Mouse (Mus musculus): Measurements from ENCODE around the gene N4bp1.

The N4bp1 gene

GRCm38 (mm10) chr8:86762806-86763205 is 122.3 kb downstream of the N4bp1 start:
- DNase-seq (ENCODE audit: low spot score), result no peak

GRCm38 (mm10) chr8:86760746-86761145 is 124.3 kb downstream of the N4bp1 start:
- no peak for DNase-seq (ENCODE audit: low spot score)

- DNase-seq (ENCODE audit: low spot score), result no peak
Measured at GRCm38 (mm10) chr8:86759090-86759491, 126.0 kb downstream of the N4bp1 start.

GRCm38 (mm10) chr8:86758651-86759050 is 126.4 kb downstream of the N4bp1 start:
- DNase-seq (ENCODE audit: low spot score), result no peak

Data from left cerebral cortex, adult 11 months (tissue).